In genomic region chr5:30763511-30763830, GRCm38 (mm10) we compare ENCODE assay signal across 19 mouse cellular contexts. TPM values are rescaled to one million over a fixed set of nuclear protein-coding genes. Genes with fewer than 3 reads are reported as not detected.
DNase-seq lines count a peak whose midpoint lies in the region; ATAC-seq and TF ChIP-seq lines count a peak whose summit lies in the region.
"Had no signal": no experiment of that assay in that cellular context is flagged by ENCODE, and none has a peak within 500 bp of the region (broad histone marks: within the 10 kb centered on the region; RNA-seq: fewer than 3 reads in every experiment).

No protein-coding gene starts in this region.

- no peak for ATAC-seq in embryonic facial prominence, embryonic 13.5 days (ENCODE audit: insufficient number of reproducible peaks, insufficient read depth, low FRiP score, low TSS enrichment, low read depth)
- ATAC-seq in forebrain, postnatal 0 days = no peak
- ATAC-seq in neural tube, embryonic 13.5 days (ENCODE audit: low read depth) = peak; percentile 41
- ATAC-seq in liver, embryonic 12.5 days = no peak
- ATAC-seq in lung, postnatal 0 days = no peak
- ATAC-seq: intestine, postnatal 0 days had no signal

- H3K9ac ChIP-seq in embryonic facial prominence, embryonic 13.5 days = peak overlapping the region; percentile 21; the same call in 1 of the 2 replicates
- H3K9ac ChIP-seq in forebrain, postnatal 0 days = no peak overlapping the region; the same call in 1 of the 2 replicates
- peak overlapping the region; percentile 41 for H3K9ac ChIP-seq in neural tube, embryonic 13.5 days
- no peak overlapping the region for H3K9ac ChIP-seq in liver, embryonic 12.5 days
- H3K9ac ChIP-seq in lung, postnatal 0 days (replicated peaks; ENCODE audit: low read depth) = no peak overlapping the region
- H3K9ac ChIP-seq: embryonic facial prominence, embryonic 12.5 days; liver, embryonic 13.5 days had no signal

- TF ChIP-seq EP300 in lung, postnatal 0 days (IDR thresholded peaks at IDR 0.05) = no peak

- no peak for TF ChIP-seq CTCF in forebrain, postnatal 0 days (IDR thresholded peaks at IDR 0.05; ENCODE audit: low read depth)
- TF ChIP-seq CTCF in lung, postnatal 0 days (IDR thresholded peaks at IDR 0.05) = no peak

- no peaks in the 10 kb centered on the region for H3K9me3 ChIP-seq in embryonic facial prominence, embryonic 13.5 days
- H3K9me3 ChIP-seq in embryonic facial prominence, embryonic 10.5 days = no peaks in the 10 kb centered on the region
- H3K9me3 ChIP-seq in forebrain, postnatal 0 days (ENCODE audit: low read length) = no peaks in the 10 kb centered on the region
- no peaks in the 10 kb centered on the region for H3K9me3 ChIP-seq in midbrain, embryonic 10.5 days (replicated peaks)
- H3K9me3 ChIP-seq in neural tube, embryonic 13.5 days = no peaks in the 10 kb centered on the region
- no peaks in the 10 kb centered on the region for H3K9me3 ChIP-seq in liver, embryonic 12.5 days (replicated peaks)
- no peaks in the 10 kb centered on the region for H3K9me3 ChIP-seq in lung, postnatal 0 days (ENCODE audit: low read length)
- H3K9me3 ChIP-seq: embryonic facial prominence, embryonic 12.5 days; limb, embryonic 10.5 days; liver, embryonic 13.5 days had no signal

- no peak overlapping the region for H3K4me2 ChIP-seq in embryonic facial prominence, embryonic 13.5 days
- no peak overlapping the region for H3K4me2 ChIP-seq in forebrain, postnatal 0 days (ENCODE audit: low read depth)
- peak overlapping the region; percentile 38 for H3K4me2 ChIP-seq in neural tube, embryonic 13.5 days
- no peak overlapping the region for H3K4me2 ChIP-seq in liver, embryonic 12.5 days
- H3K4me2 ChIP-seq in lung, postnatal 0 days (replicated peaks; ENCODE audit: low read depth, low read length) = no peak overlapping the region
- H3K4me2 ChIP-seq: embryonic facial prominence, embryonic 12.5 days; heart, embryonic 11.5 days; liver, embryonic 13.5 days had no signal

- H3K27ac ChIP-seq in embryonic facial prominence, embryonic 13.5 days = no peak overlapping the region
- no peak overlapping the region for H3K27ac ChIP-seq in embryonic facial prominence, embryonic 10.5 days (replicated peaks)
- H3K27ac ChIP-seq in forebrain, postnatal 0 days (ENCODE audit: low read depth, low read length) = peak overlapping the region; percentile 92
- H3K27ac ChIP-seq in midbrain, embryonic 10.5 days (replicated peaks) = peak overlapping the region; percentile 83
- H3K27ac ChIP-seq in neural tube, embryonic 13.5 days (replicated peaks) = peak overlapping the region; percentile 90
- H3K27ac ChIP-seq in liver, embryonic 12.5 days = no peak overlapping the region
- no peak overlapping the region for H3K27ac ChIP-seq in lung, postnatal 0 days (ENCODE audit: low read length)
- H3K27ac ChIP-seq: embryonic facial prominence, embryonic 12.5 days; limb, embryonic 10.5 days; liver, embryonic 13.5 days had no signal

- no peak for DNase-seq in embryonic facial prominence, embryonic 10.5 days (ENCODE audit: low spot score)
- no peak for DNase-seq in forebrain, postnatal 0 days
- peak; percentile 29 for DNase-seq in midbrain, embryonic 10.5 days (ENCODE audit: low spot score)
- DNase-seq in lung, postnatal 0 days (ENCODE audit: low spot score) = no peak
- DNase-seq in adrenal gland, adult 8-10 months = no peak
- DNase-seq: gastrocnemius, postnatal 25 days; heart, postnatal 36 days; kidney, postnatal 14 days; liver, embryonic 13.5 days; lung, postnatal 14 days; thymus, postnatal 36 days had no signal

- no peaks in the 10 kb centered on the region for H3K27me3 ChIP-seq in embryonic facial prominence, embryonic 13.5 days
- H3K27me3 ChIP-seq in embryonic facial prominence, embryonic 10.5 days (replicated peaks; ENCODE audit: low read depth, poor library complexity, severe bottlenecking) = no peaks in the 10 kb centered on the region
- H3K27me3 ChIP-seq in forebrain, postnatal 0 days (ENCODE audit: insufficient read depth, low read length) = no peaks in the 10 kb centered on the region
- H3K27me3 ChIP-seq in midbrain, embryonic 10.5 days (ENCODE audit: low read depth, poor library complexity, severe bottlenecking) = no peaks in the 10 kb centered on the region
- no peaks in the 10 kb centered on the region for H3K27me3 ChIP-seq in neural tube, embryonic 13.5 days
- no peaks in the 10 kb centered on the region for H3K27me3 ChIP-seq in liver, embryonic 12.5 days (replicated peaks)
- no peaks in the 10 kb centered on the region for H3K27me3 ChIP-seq in lung, postnatal 0 days (replicated peaks; ENCODE audit: insufficient read depth, low read length)
- H3K27me3 ChIP-seq: embryonic facial prominence, embryonic 12.5 days; liver, embryonic 13.5 days had no signal

- WGBS in embryonic facial prominence, embryonic 13.5 days = 74% methylated on average over 5 of the region's 5 CpGs
- WGBS in embryonic facial prominence, embryonic 10.5 days = 77% methylated on average over 5 of the region's 5 CpGs
- WGBS in forebrain, postnatal 0 days = 30% methylated on average over 5 of the region's 5 CpGs
- 66% methylated on average over 5 of the region's 5 CpGs for WGBS in midbrain, embryonic 10.5 days
- 30% methylated on average over 5 of the region's 5 CpGs for WGBS in neural tube, embryonic 13.5 days
- WGBS in liver, embryonic 12.5 days (ENCODE audit: insufficient replicate concordance) = 70% methylated on average over 5 of the region's 5 CpGs
- 87% methylated on average over 5 of the region's 5 CpGs for WGBS in lung, postnatal 0 days

- peaks cover 17% of the 10 kb centered on the region for H3K4me1 ChIP-seq in embryonic facial prominence, embryonic 13.5 days
- H3K4me1 ChIP-seq in embryonic facial prominence, embryonic 10.5 days = peaks cover 23% of the 10 kb centered on the region
- H3K4me1 ChIP-seq in forebrain, postnatal 0 days (ENCODE audit: insufficient read depth) = peaks cover 44% of the 10 kb centered on the region
- H3K4me1 ChIP-seq in midbrain, embryonic 10.5 days = peaks cover 54% of the 10 kb centered on the region
- H3K4me1 ChIP-seq in neural tube, embryonic 13.5 days (replicated peaks) = peaks cover 64% of the 10 kb centered on the region
- peaks cover under 1% of the 10 kb centered on the region; the same call in 1 of the 2 replicates for H3K4me1 ChIP-seq in liver, embryonic 12.5 days
- no peaks in the 10 kb centered on the region; the same call in 1 of the 2 replicates for H3K4me1 ChIP-seq in lung, postnatal 0 days (ENCODE audit: insufficient read depth, low read depth, low read length)

- no peak overlapping the region for H3K4me3 ChIP-seq in embryonic facial prominence, embryonic 13.5 days
- H3K4me3 ChIP-seq in embryonic facial prominence, embryonic 10.5 days = no peak overlapping the region
- no peak overlapping the region for H3K4me3 ChIP-seq in forebrain, postnatal 0 days (ENCODE audit: low read depth, low read length)
- peak overlapping the region; percentile 14; the same call in 1 of the 2 replicates for H3K4me3 ChIP-seq in midbrain, embryonic 10.5 days
- H3K4me3 ChIP-seq in neural tube, embryonic 13.5 days = no peak overlapping the region
- no peak overlapping the region for H3K4me3 ChIP-seq in liver, embryonic 12.5 days
- H3K4me3 ChIP-seq in lung, postnatal 0 days (ENCODE audit: low read depth, low read length) = no peak overlapping the region
- H3K4me3 ChIP-seq: embryonic facial prominence, embryonic 12.5 days; limb, embryonic 10.5 days; liver, embryonic 13.5 days had no signal

- H3K36me3 ChIP-seq in embryonic facial prominence, embryonic 13.5 days = no peaks in the 10 kb centered on the region
- H3K36me3 ChIP-seq in embryonic facial prominence, embryonic 10.5 days (replicated peaks) = peaks cover 17% of the 10 kb centered on the region
- peaks cover 21% of the 10 kb centered on the region for H3K36me3 ChIP-seq in forebrain, postnatal 0 days (ENCODE audit: insufficient read depth)
- peaks cover 63% of the 10 kb centered on the region for H3K36me3 ChIP-seq in midbrain, embryonic 10.5 days
- H3K36me3 ChIP-seq in neural tube, embryonic 13.5 days = peaks cover 15% of the 10 kb centered on the region; the same call in 1 of the 2 replicates
- H3K36me3 ChIP-seq in liver, embryonic 12.5 days = no peaks in the 10 kb centered on the region
- no peaks in the 10 kb centered on the region for H3K36me3 ChIP-seq in lung, postnatal 0 days (ENCODE audit: insufficient read depth, low read length)
- H3K36me3 ChIP-seq: embryonic facial prominence, embryonic 12.5 days; limb, embryonic 10.5 days; liver, embryonic 13.5 days had no signal

RNA-seq across cellular contexts. Expression of gene Mapre3, which starts 51.0 kb away (rescaled TPM):
- polyA plus RNA-seq in embryonic facial prominence, embryonic 13.5 days (2015; fragmentation: Nextera tagmentation; extraction: Ambion mirVana) = 23.9 and 25.8 TPM in 2 replicates
- 15.2 and 15.5 TPM in 2 replicates for polyA plus RNA-seq in embryonic facial prominence, embryonic 10.5 days (2016; fragmentation: Nextera tagmentation; extraction: Ambion mirVana)
- total RNA-seq in forebrain, postnatal 0 days (2014; rRNA removed) = 48.2 and 55.0 TPM in 2 replicates
- polyA plus RNA-seq in forebrain, postnatal 0 days (2015; fragmentation: Nextera tagmentation; extraction: Ambion mirVana) = 113 and 141 TPM in 2 replicates
- polyA plus RNA-seq in midbrain, embryonic 10.5 days (2016; fragmentation: Nextera tagmentation; extraction: Ambion mirVana) = 22.9 and 38.2 TPM in 2 replicates
- 107 and 116 TPM in 2 replicates for polyA plus RNA-seq in neural tube, embryonic 13.5 days (2015; fragmentation: Nextera tagmentation; extraction: Ambion mirVana)
- polyA plus RNA-seq in liver, embryonic 12.5 days (2016; fragmentation: Nextera tagmentation; extraction: Ambion mirVana) = 3.0 and 3.4 TPM in 2 replicates
- 23.2 and 27.2 TPM in 2 replicates for polyA plus RNA-seq in lung, postnatal 0 days (2015; fragmentation: Nextera tagmentation; extraction: Ambion mirVana)
- total RNA-seq in adrenal gland, adult 8-10 months (2022) = 10 to 100 TPM; 75.9 to 93.2 (median 85.2) TPM
- total RNA-seq: megakaryocyte-erythroid progenitor cell, adult 5-6 weeks had no signal

RNA-seq across cellular contexts. Expression of gene Dpysl5, which starts 52.1 kb away (rescaled TPM):
- 7.5 and 10.4 TPM in 2 replicates for polyA plus RNA-seq in embryonic facial prominence, embryonic 13.5 days (2015; fragmentation: Nextera tagmentation; extraction: Ambion mirVana)
- polyA plus RNA-seq in embryonic facial prominence, embryonic 10.5 days (2016; fragmentation: Nextera tagmentation; extraction: Ambion mirVana) = 32.8 and 39.6 TPM in 2 replicates
- total RNA-seq in forebrain, postnatal 0 days (2014; rRNA removed) = 274 and 315 TPM in 2 replicates
- polyA plus RNA-seq in forebrain, postnatal 0 days (2015; fragmentation: Nextera tagmentation; extraction: Ambion mirVana) = 272 and 290 TPM in 2 replicates
- polyA plus RNA-seq in midbrain, embryonic 10.5 days (2016; fragmentation: Nextera tagmentation; extraction: Ambion mirVana) = 90.7 and 126 TPM in 2 replicates
- 176 and 184 TPM in 2 replicates for polyA plus RNA-seq in neural tube, embryonic 13.5 days (2015; fragmentation: Nextera tagmentation; extraction: Ambion mirVana)
- polyA plus RNA-seq in liver, embryonic 12.5 days (2016; fragmentation: Nextera tagmentation; extraction: Ambion mirVana) = 0.20 and 0.36 TPM in 2 replicates
- polyA plus RNA-seq in lung, postnatal 0 days (2015; fragmentation: Nextera tagmentation; extraction: Ambion mirVana) = 1.4 and 1.6 TPM in 2 replicates
- total RNA-seq in adrenal gland, adult 8-10 months (2022) = 1 to 10 TPM; 1.5 to 4.0 (median 2.7) TPM
- total RNA-seq: megakaryocyte-erythroid progenitor cell, adult 5-6 weeks had no signal

Comparison
In these comparisons a context has a peak if more than half of its experiments do, and no peak if none do; other contexts are left out.
1. H3K27ac ChIP-seq: peak in forebrain, postnatal 0 days (single experiment), midbrain, embryonic 10.5 days (single experiment) and neural tube, embryonic 13.5 days (single experiment); none in embryonic facial prominence, embryonic 13.5 days (single experiment), embryonic facial prominence, embryonic 10.5 days (single experiment), liver, embryonic 12.5 days (single experiment) and lung, postnatal 0 days (single experiment).
2. H3K9ac ChIP-seq: peak in embryonic facial prominence, embryonic 13.5 days (single experiment) and neural tube, embryonic 13.5 days (single experiment); none in forebrain, postnatal 0 days (single experiment), liver, embryonic 12.5 days (single experiment) and lung, postnatal 0 days (single experiment).